ENCODE assay signal across 21 mouse cellular contexts in genomic region chr13:119679721-119680120, GRCm38 (mm10). TPM values are rescaled to one million over a fixed set of nuclear protein-coding genes. Genes with fewer than 3 reads are reported as not detected.
"Had no signal": no experiment of that assay in that cellular context is flagged by ENCODE, and none has a peak within 500 bp of the region (broad histone marks: within the 10 kb centered on the region; RNA-seq: fewer than 3 reads in every experiment).

No protein-coding gene starts in this region.

- H3K27me3 ChIP-seq: limb, embryonic 13.5 days; midbrain, embryonic 12.5 days; midbrain, embryonic 15.5 days; neural tube, embryonic 13.5 days; stomach, embryonic 15.5 days had no signal

- H3K36me3 ChIP-seq: limb, embryonic 10.5 days; limb, embryonic 13.5 days; midbrain, embryonic 12.5 days; midbrain, embryonic 15.5 days; neural tube, embryonic 13.5 days; stomach, embryonic 15.5 days had no signal

- H3K4me2 ChIP-seq: limb, embryonic 13.5 days; liver, embryonic 11.5 days; lung, embryonic 14.5 days; midbrain, embryonic 12.5 days; midbrain, embryonic 15.5 days; neural tube, embryonic 13.5 days; stomach, embryonic 15.5 days had no signal

- H3K4me3 ChIP-seq: layer of hippocampus, adult 2 months; limb, embryonic 10.5 days; limb, embryonic 13.5 days; midbrain, embryonic 12.5 days; midbrain, embryonic 15.5 days; neural tube, embryonic 13.5 days; stomach, embryonic 15.5 days had no signal

- DNase-seq: kidney, adult 8-10 months; kidney, postnatal 14 days; layer of hippocampus, adult 9-11 months; liver, postnatal 0 days; lung, embryonic 14.5 days; retina, postnatal 1 day; right cerebral cortex, postnatal 25 days; spleen, adult 18-20 months; thymus, postnatal 25 days had no signal

- H3K27ac ChIP-seq: layer of hippocampus, adult 2 months; limb, embryonic 10.5 days; liver, embryonic 14.5 days; macrophage; midbrain, embryonic 12.5 days; midbrain, embryonic 15.5 days; neural tube, embryonic 13.5 days; stomach, embryonic 15.5 days had no signal

- H3K4me1 ChIP-seq: midbrain, embryonic 15.5 days; neural tube, embryonic 13.5 days; stomach, embryonic 15.5 days had no signal

RNA-seq across cellular contexts. Expression of gene Ccl28, which starts 56.1 kb away (rescaled TPM):
- total RNA-seq: megakaryocyte, adult 5-6 weeks; neutrophil, adult 5-6 weeks had no signal
- polyA plus RNA-seq: liver, postnatal 0 days; macrophage had no signal
